Mouse (Mus musculus) G1E (cell line): Measurements from ENCODE around the gene Thsd4. TPM values are rescaled to one million over a fixed set of nuclear protein-coding genes. Genes with fewer than 3 reads are reported as not detected.

Experiments used
- ATAC-seq: 2 replicates; pipeline ENCODE4 v1.8.0; 2016; ENCODE audit warnings: mild to moderate bottlenecking; ENCODE audit not compliant: insufficient number of reproducible peaks, poor library complexity, low FRiP score, severe bottlenecking; ENCODE audit errors: extremely low read depth
- DNase-seq: peaks from one replicate; pipeline ENCODE4 v3.0.0; 2012; ENCODE audit warnings: low spot score
- H3K27me3 ChIP-seq: 2 replicates; pipeline ENCODE4 v1.6.1; 2012; ENCODE audit warnings: mild to moderate bottlenecking, low read length, inconsistent platforms; ENCODE audit not compliant: insufficient read depth
- H3K36me3 ChIP-seq: replicated peaks from 2 replicates; pipeline ENCODE3; 2012; ENCODE audit warnings: mild to moderate bottlenecking, inconsistent platforms
- H3K4me1 ChIP-seq: 2 replicates; pipeline ENCODE4 v1.6.1; 2012; ENCODE audit warnings: low read depth, low read length, inconsistent platforms, mixed read lengths; ENCODE audit not compliant: insufficient read depth
- H3K4me3 ChIP-seq: 2 replicates; pipeline ENCODE4 v1.5.1; 2012; ENCODE audit warnings: low read depth, mild to moderate bottlenecking, inconsistent platforms, low read length, moderate library complexity, mixed read lengths
- H3K9me3 ChIP-seq: replicated peaks from 2 replicates; pipeline ENCODE4 v1.6.1; 2012; ENCODE audit warnings: inconsistent platforms
- CTCF ChIP-seq: IDR thresholded peaks from 2 replicates; pipeline ENCODE4 v1.5.1; 2012; ENCODE audit warnings: low read depth, low read length, inconsistent platforms, mixed read lengths
- GATA1 ChIP-seq: IDR thresholded peaks from 2 replicates; pipeline ENCODE4 v1.6.1; 2012; ENCODE audit warnings: borderline replicate concordance, low read length, inconsistent platforms, mixed read lengths
- GATA2 ChIP-seq: IDR thresholded peaks from 2 replicates; pipeline ENCODE4 v1.6.1; 2012; ENCODE audit warnings: low read depth, low read length, inconsistent platforms, borderline replicate concordance
- POLR2AphosphoS5 ChIP-seq: IDR thresholded peaks from 2 replicates; pipeline ENCODE4 v1.6.1; 2012; ENCODE audit warnings: low read depth, low read length, inconsistent platforms; ENCODE audit not compliant: insufficient replicate concordance
- TAL1 ChIP-seq: conservative IDR thresholded peaks from 2 replicates; pipeline ENCODE4 v1.6.1; 2012; ENCODE audit warnings: low read depth, low read length, inconsistent platforms, mixed read lengths
- polyA plus RNA-seq: library from polyadenylated mRNA; stranded (reverse); fragments of >175 nt; gene quantifications from 2 replicates; pipeline ENCODE4 v1.2.3, GENCODE M21; 2012
- total RNA-seq, 2 experiments: library from RNA; stranded (forward) in 1 of 2; stranded (reverse) in 1 of 2; fragments of 200-1000 nt in 1 of 2; fragments of >200 nt in 1 of 2; fragmentation: Nextera tagmentation in 1 of 2; gene quantifications; 2 replicates each; pipeline ENCODE4 v1.2.3; 2014 to 2017

Gene Thsd4
- total and polyA plus RNA-seq, 3 experiments = 1.8 to 2.8 (median 2.4) TPM

GRCm38 (mm10) chr9:60414076-60414755 is 107.6 kb downstream of the Thsd4 start:
- DNase-seq = no peak
- H3K9me3 ChIP-seq = no peaks in the 10 kb centered on the region
- peaks cover 31% of the 10 kb centered on the region for H3K27me3 ChIP-seq
- peaks cover 40% of the 10 kb centered on the region for H3K4me1 ChIP-seq
- no peaks in the 10 kb centered on the region for H3K36me3 ChIP-seq
- ATAC-seq = no peak
- no peak for TF ChIP-seq POLR2AphosphoS5
- TF ChIP-seq TAL1 = no peak
- no peak for TF ChIP-seq CTCF
- TF ChIP-seq GATA2 = no peak
- no peak for TF ChIP-seq GATA1
- no peak overlapping the region for H3K4me3 ChIP-seq

GRCm38 (mm10) chr9:60410872-60411635 is 110.8 kb downstream of the Thsd4 start:
- TF ChIP-seq CTCF = no peak
- TF ChIP-seq POLR2AphosphoS5 = no peak
- no peak for TF ChIP-seq TAL1
- no peak for TF ChIP-seq GATA1
- no peak for TF ChIP-seq GATA2
- Histone ChIP-seq H3K4me3 (no peak overlapping the region), H3K36me3 (no peaks in the 10 kb centered on the region), H3K4me1 (peaks cover 40% of the 10 kb centered on the region), H3K9me3 (no peaks in the 10 kb centered on the region), H3K27me3 (peaks cover 21% of the 10 kb centered on the region)
- DNase-seq (no peak), ATAC-seq (no peak)

- H3K36me3 ChIP-seq = no peaks in the 10 kb centered on the region
- no peak for ATAC-seq
- no peak overlapping the region for H3K4me3 ChIP-seq
- no peaks in the 10 kb centered on the region for H3K9me3 ChIP-seq
- H3K4me1 ChIP-seq = peaks cover 55% of the 10 kb centered on the region
- peaks cover 23% of the 10 kb centered on the region for H3K27me3 ChIP-seq
- no peak for TF ChIP-seq GATA2
- no peak for TF ChIP-seq CTCF
- TF ChIP-seq GATA1 = no peak
- TF ChIP-seq TAL1 = no peak
- TF ChIP-seq POLR2AphosphoS5 = no peak
- no peak for DNase-seq
These were observed 114.5 kb downstream of the Thsd4 start for GRCm38 (mm10) chr9:60407374-60407773.

- no peak for TF ChIP-seq GATA1
- no peak for TF ChIP-seq POLR2AphosphoS5
- 0 out of 2 replicates have a peak, but pooled peaks have one; percentile 15 for TF ChIP-seq TAL1
- TF ChIP-seq CTCF = no peak
- no peak for TF ChIP-seq GATA2
- ATAC-seq (peak; percentile 55), DNase-seq (peak; percentile 36)
- Histone ChIP-seq H3K4me1 (peaks cover 70% of the 10 kb centered on the region), H3K36me3 (no peaks in the 10 kb centered on the region), H3K4me3 (peak overlapping the region; percentile 41; the same call in 1 of the 2 replicates), H3K9me3 (no peaks in the 10 kb centered on the region), H3K27me3 (peaks cover 15% of the 10 kb centered on the region; the same call in 1 of the 2 replicates)
These were observed 116.1 kb downstream of the Thsd4 start for GRCm38 (mm10) chr9:60405777-60406176.

GRCm38 (mm10) chr9:60402681-60403080 is 119.2 kb downstream of the Thsd4 start:
- peaks cover 93% of the 10 kb centered on the region for H3K4me1 ChIP-seq
- DNase-seq (no peak), ATAC-seq (no peak)
- peaks cover 2% of the 10 kb centered on the region; the same call in 1 of the 2 replicates for H3K27me3 ChIP-seq
- no peaks in the 10 kb centered on the region for H3K36me3 ChIP-seq
- no peaks in the 10 kb centered on the region for H3K9me3 ChIP-seq
- TF ChIP-seq CTCF = no peak
- TF ChIP-seq GATA1 = no peak
- TF ChIP-seq TAL1 = no peak
- no peak for TF ChIP-seq GATA2
- TF ChIP-seq POLR2AphosphoS5 = no peak
- H3K4me3 ChIP-seq = no peak overlapping the region

- Histone ChIP-seq H3K9me3 (no peaks in the 10 kb centered on the region), H3K4me1 (peaks cover 83% of the 10 kb centered on the region), H3K27me3 (0 out of 2 replicates have a peak, but pooled peaks cover 2% of the 10 kb centered on the region), H3K36me3 (no peaks in the 10 kb centered on the region), H3K4me3 (peak overlapping the region; percentile 54; the same call in 1 of the 2 replicates)
- peak; percentile 81 for ATAC-seq
- TF ChIP-seq TAL1 = peak; percentile 63; the same call in 1 of the 2 replicates
- TF ChIP-seq GATA2 = peak; percentile 87; the same call in 1 of the 2 replicates
- no peak for TF ChIP-seq POLR2AphosphoS5
- peak; percentile 64 for DNase-seq
These were observed 121.8 kb downstream of the Thsd4 start for GRCm38 (mm10) chr9:60400001-60400400.
